Mouse (Mus musculus) G1E (cell line): ENCODE measurements around the gene Afm.

ENCODE experiments used
- CTCF ChIP-seq: IDR thresholded peaks from 2 replicates; pipeline ENCODE4 v1.5.1; 2012; ENCODE audit warnings: low read depth, low read length, inconsistent platforms, mixed read lengths
- GATA1 ChIP-seq: IDR thresholded peaks from 2 replicates; pipeline ENCODE4 v1.6.1; 2012; ENCODE audit warnings: borderline replicate concordance, low read length, inconsistent platforms, mixed read lengths
- POLR2AphosphoS5 ChIP-seq: IDR thresholded peaks from 2 replicates; pipeline ENCODE4 v1.6.1; 2012; ENCODE audit warnings: low read depth, low read length, inconsistent platforms; ENCODE audit not compliant: insufficient replicate concordance
- TAL1 ChIP-seq: conservative IDR thresholded peaks from 2 replicates; pipeline ENCODE4 v1.6.1; 2012; ENCODE audit warnings: low read depth, low read length, inconsistent platforms, mixed read lengths

GRCm38 (mm10) chr5:90473902-90474301, 44.8 kb upstream of the Afm start:
- no peak for TF ChIP-seq CTCF
- TF ChIP-seq GATA1, result no peak
- no peak for TF ChIP-seq POLR2AphosphoS5
- no peak for TF ChIP-seq TAL1
